8 mouse cellular contexts compared by ENCODE assay signal in the genomic region with DNA sequence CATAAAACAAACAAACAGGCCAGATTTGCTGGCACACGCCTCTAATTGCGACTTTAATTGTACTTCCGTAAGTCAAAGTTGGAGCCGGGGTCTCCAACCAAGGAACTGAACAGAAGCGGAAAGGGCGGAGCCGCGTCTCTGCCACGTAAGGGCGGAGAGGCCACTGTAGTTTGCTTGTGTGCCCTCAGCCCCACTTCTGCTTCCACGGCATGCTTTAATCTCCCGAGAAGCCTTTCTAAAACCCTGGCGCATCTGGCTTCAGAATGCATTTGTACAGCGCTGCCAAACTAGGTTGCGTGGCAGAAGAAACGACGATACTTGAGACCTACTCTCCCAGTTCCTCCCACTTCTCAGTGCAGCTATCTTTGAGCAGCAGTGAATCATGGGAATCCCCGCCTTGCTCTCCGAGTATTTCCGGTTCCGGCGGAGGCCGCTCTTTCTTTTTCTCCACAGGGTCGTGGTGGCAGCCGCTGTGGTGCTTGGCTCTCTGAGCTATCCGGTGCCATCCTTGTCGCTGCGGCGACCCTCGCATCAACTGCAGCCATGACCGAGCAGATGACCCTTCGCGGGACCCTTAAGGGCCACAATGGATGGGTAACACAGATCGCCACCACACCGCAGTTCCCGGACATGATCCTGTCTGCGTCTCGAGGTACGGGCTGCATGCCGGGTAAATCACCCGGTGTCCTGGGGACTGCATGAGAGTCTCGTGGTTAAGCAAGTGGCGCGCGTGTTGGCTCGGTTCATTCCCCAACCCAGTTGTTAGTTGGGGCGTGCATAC. TPM values are rescaled to one million over a fixed set of nuclear protein-coding genes. Genes with fewer than 3 reads are reported as not detected.
DNase-seq lines count a peak whose midpoint lies in the region; ATAC-seq and TF ChIP-seq lines count a peak whose summit lies in the region.

Gene Rack1, plus strand, starts transcription at position 412 of the 781 bp plus-strand sequence.

- H3K27ac ChIP-seq in hindbrain, embryonic 10.5 days, result peak within 1 kb of the TSS; percentile 95
- peak within 1 kb of the TSS; percentile 100 for H3K27ac ChIP-seq in lung, embryonic 16.5 days (ENCODE audit: low read length)
- H3K27ac ChIP-seq in thymus, adult 2 months (ENCODE audit: control insufficient read depth, insufficient read depth, low read length), result peak within 1 kb of the TSS; percentile 94

- ATAC-seq in lung, embryonic 16.5 days (ENCODE audit: low read depth), result peak; percentile 93

- peak; percentile 72 for TF ChIP-seq POLR2A in thymus, adult 2 months (IDR thresholded peaks at IDR 0.05; ENCODE audit: control insufficient read depth, extremely low read depth, insufficient read depth, low read length, poor library complexity)

- under 1% methylated on average over 47 of the region's 47 CpGs for WGBS in hindbrain, embryonic 10.5 days
- WGBS in lung, embryonic 16.5 days, result under 1% methylated on average over 47 of the region's 47 CpGs
- WGBS in thymus, adult 2 months, result under 1% methylated on average over 47 of the region's 47 CpGs

- peak within 1 kb of the TSS; percentile 89 for H3K4me3 ChIP-seq in hindbrain, embryonic 10.5 days
- peak within 1 kb of the TSS; percentile 88 for H3K4me3 ChIP-seq in lung, embryonic 16.5 days (ENCODE audit: low read length)
- H3K4me3 ChIP-seq in thymus, adult 2 months (ENCODE audit: control insufficient read depth, insufficient read depth, low read length), result peak within 1 kb of the TSS; percentile 94

- TF ChIP-seq CTCF in thymus, adult 2 months (IDR thresholded peaks at IDR 0.05; ENCODE audit: borderline replicate concordance, control insufficient read depth, extremely low read depth, insufficient read depth, low read length, poor library complexity), result no peak

- DNase-seq in Muller cell, postnatal 12 days (ENCODE audit: inconsistent ontology term), result peak; percentile 85
- peak; percentile 90 for DNase-seq in cerebellum, adult 9-11 months
- DNase-seq in frontal cortex, adult 2 months (ENCODE audit: extremely low spot score in 1 of 2, low spot score in 1 of 2), result peak; percentile 78 to 93
- peak; percentile 94 for DNase-seq in hindbrain, embryonic 10.5 days (ENCODE audit: low spot score)
- DNase-seq in layer of hippocampus, adult 9-11 months, result peak; percentile 93
- DNase-seq in ovary, adult 18-20 months (ENCODE audit: low spot score), result peak; percentile 81
- peak; percentile 87 for DNase-seq in thymus, adult 2 months

- peaks cover 41% of the 10 kb centered on the region for H3K36me3 ChIP-seq in hindbrain, embryonic 10.5 days
- peaks cover 23% of the 10 kb centered on the region for H3K36me3 ChIP-seq in lung, embryonic 16.5 days (ENCODE audit: control insufficient read depth, insufficient read depth, low read length)
- peaks cover 37% of the 10 kb centered on the region for H3K36me3 ChIP-seq in thymus, adult 2 months (ENCODE audit: control insufficient read depth, insufficient read depth, low read length)

- H3K4me2 ChIP-seq in lung, embryonic 16.5 days (ENCODE audit: low read depth, low read length), result peak within 1 kb of the TSS; percentile 95

- H3K9me3 ChIP-seq in hindbrain, embryonic 10.5 days, result no peaks in the 10 kb centered on the region
- H3K9me3 ChIP-seq in lung, embryonic 16.5 days (ENCODE audit: control insufficient read depth, low read length), result no peaks in the 10 kb centered on the region

- H3K27me3 ChIP-seq in hindbrain, embryonic 10.5 days (ENCODE audit: insufficient read depth, poor library complexity, severe bottlenecking), result no peaks in the 10 kb centered on the region
- no peaks in the 10 kb centered on the region for H3K27me3 ChIP-seq in lung, embryonic 16.5 days (ENCODE audit: control insufficient read depth, insufficient read depth, low read depth, low read length)
- no peaks in the 10 kb centered on the region for H3K27me3 ChIP-seq in thymus, adult 2 months (ENCODE audit: control insufficient read depth, insufficient read depth, low read length)

- peak within 1 kb of the TSS; percentile 91 for H3K9ac ChIP-seq in lung, embryonic 16.5 days (ENCODE audit: low read length)

- peaks cover 34% of the 10 kb centered on the region for H3K4me1 ChIP-seq in hindbrain, embryonic 10.5 days (replicated peaks)
- H3K4me1 ChIP-seq in lung, embryonic 16.5 days (replicated peaks; ENCODE audit: control insufficient read depth, insufficient read depth, low read length), result peaks cover 17% of the 10 kb centered on the region
- H3K4me1 ChIP-seq in thymus, adult 2 months (replicated peaks; ENCODE audit: control insufficient read depth, insufficient read depth, low read length), result peaks cover 9% of the 10 kb centered on the region

RNA-seq across cellular contexts. Expression of gene Rack1, which starts in this region (rescaled TPM):
- polyA plus RNA-seq in frontal cortex, adult 2 months (2012; rRNA removed), result 453 and 472 TPM in 2 replicates
- 672 and 778 TPM in 2 replicates for polyA plus RNA-seq in hindbrain, embryonic 10.5 days (2016; fragmentation: Nextera tagmentation; extraction: Ambion mirVana)
- polyA plus RNA-seq in lung, embryonic 16.5 days (2015; fragmentation: Nextera tagmentation; extraction: Ambion mirVana), result 657 and 669 TPM in 2 replicates
- 3,906 and 3,990 TPM in 2 replicates for polyA plus RNA-seq in thymus, adult 2 months (2012; rRNA removed)

Comparison
In these comparisons a context has a peak if more than half of its experiments do, and no peak if none do; other contexts are left out.
1. Peak in every context shown above with its lines: DNase-seq, ATAC-seq, H3K4me3 ChIP-seq and H3K27ac ChIP-seq.